Mouse (Mus musculus): ENCODE results near the gene Tmem200b. TPM values are rescaled to one million over a fixed set of nuclear protein-coding genes. Genes with fewer than 3 reads are reported as not detected.

The Tmem200b gene
- polyA plus RNA-seq, 1 experiment: 10.4 TPM

DNA sequence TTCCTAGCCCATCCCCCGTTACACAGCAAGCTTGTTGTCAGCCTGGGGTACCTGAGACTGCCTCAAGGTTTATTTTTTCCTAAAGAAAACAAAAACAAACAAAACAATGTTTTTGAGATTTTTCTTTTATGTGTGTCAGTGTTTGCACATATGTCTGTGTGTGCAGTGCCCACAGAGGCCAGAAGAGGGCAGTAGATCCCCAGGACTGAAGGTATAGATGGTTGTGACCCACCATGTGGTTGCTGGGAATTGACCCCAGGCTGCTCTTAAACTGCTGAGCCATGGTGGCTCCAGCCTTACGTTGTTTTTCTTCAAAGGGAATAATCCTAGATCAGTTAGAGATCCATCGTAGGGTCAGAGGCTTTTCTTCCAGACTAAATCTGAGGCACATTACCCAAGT is 13.7 kb upstream of the Tmem200b start:
- 96% methylated on average over 3 of the region's 3 CpGs for WGBS
- TF ChIP-seq CTCF (IDR thresholded peaks at IDR 0.05; ENCODE audit: extremely low read depth, insufficient read length, insufficient replicate concordance, low read depth, low read length): peak; percentile 49; the same call in 1 of the 2 replicates
- TF ChIP-seq POLR2A (IDR thresholded peaks at IDR 0.05; ENCODE audit: low read depth, low read length): no peak
- Histone ChIP-seq H3K4me3 (ENCODE audit: low read depth, low read length) (no peak overlapping the region), H3K36me3 (ENCODE audit: control insufficient read depth, insufficient read depth, low read length) (0 out of 2 replicates have a peak, but pooled peaks cover 1% of the 10 kb centered on the region), H3K27ac (ENCODE audit: insufficient read depth, low read depth, low read length) (no peak overlapping the region), H3K4me1 (ENCODE audit: control insufficient read depth, insufficient read depth, insufficient read length, low read length) (peaks cover 2% of the 10 kb centered on the region; the same call in 1 of the 2 replicates), H3K27me3 (ENCODE audit: control insufficient read depth, insufficient read depth, low read length) (no peaks in the 10 kb centered on the region)

DNA sequence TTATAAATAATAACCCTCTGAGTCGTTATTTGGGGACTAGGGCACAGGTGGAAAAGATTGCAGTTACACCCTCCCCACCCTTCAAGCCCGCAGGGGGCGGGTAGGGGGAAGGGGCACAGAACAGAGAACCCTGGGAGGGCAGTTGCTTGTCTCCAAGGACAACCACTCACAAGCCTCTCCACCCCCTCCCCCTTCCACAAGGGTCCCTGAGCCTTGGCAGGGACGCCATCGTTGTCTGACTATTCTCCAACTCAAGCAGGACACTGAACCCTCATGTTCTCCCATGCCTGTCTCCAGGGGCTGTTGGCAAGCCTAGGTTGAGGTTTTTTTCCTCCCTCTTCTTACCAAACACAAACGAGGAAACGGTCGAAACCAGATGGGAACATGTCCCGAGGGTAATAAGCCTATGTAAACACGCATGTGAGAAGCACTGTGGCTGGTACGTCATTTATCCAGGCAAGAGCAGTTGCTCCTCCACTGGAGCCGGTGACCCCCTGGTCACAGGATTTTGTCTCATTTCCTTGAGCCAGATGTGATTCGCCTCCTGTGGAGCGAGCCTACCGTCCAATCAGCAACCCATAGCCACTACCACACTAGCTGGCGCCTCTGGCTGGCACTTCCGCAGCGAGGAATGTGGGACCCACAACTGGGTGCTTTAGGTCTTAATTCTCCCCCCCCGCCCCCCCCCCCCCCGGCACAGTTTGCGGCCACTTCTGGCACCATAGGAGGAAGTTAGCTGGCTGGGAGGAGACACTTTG is 11.2 kb upstream of the Tmem200b start:
- Histone ChIP-seq H3K27ac (ENCODE audit: insufficient read depth, low read depth, low read length) (peak overlapping the region; percentile 46; the same call in 1 of the 2 replicates), H3K4me1 (ENCODE audit: control insufficient read depth, insufficient read depth, insufficient read length, low read length) (peaks cover 6% of the 10 kb centered on the region), H3K4me3 (ENCODE audit: low read depth, low read length) (peak overlapping the region; percentile 29), H3K36me3 (ENCODE audit: control insufficient read depth, insufficient read depth, low read length) (no peaks in the 10 kb centered on the region), H3K27me3 (ENCODE audit: control insufficient read depth, insufficient read depth, low read length) (peaks cover 12% of the 10 kb centered on the region)
- whole genome bisulfite sequencing: 4% methylated on average over 20 of the region's 21 CpGs
- TF ChIP-seq POLR2A (IDR thresholded peaks at IDR 0.05; ENCODE audit: low read depth, low read length) (no peak), CTCF (IDR thresholded peaks at IDR 0.05; ENCODE audit: extremely low read depth, insufficient read length, insufficient replicate concordance, low read depth, low read length) (no peak)

DNA sequence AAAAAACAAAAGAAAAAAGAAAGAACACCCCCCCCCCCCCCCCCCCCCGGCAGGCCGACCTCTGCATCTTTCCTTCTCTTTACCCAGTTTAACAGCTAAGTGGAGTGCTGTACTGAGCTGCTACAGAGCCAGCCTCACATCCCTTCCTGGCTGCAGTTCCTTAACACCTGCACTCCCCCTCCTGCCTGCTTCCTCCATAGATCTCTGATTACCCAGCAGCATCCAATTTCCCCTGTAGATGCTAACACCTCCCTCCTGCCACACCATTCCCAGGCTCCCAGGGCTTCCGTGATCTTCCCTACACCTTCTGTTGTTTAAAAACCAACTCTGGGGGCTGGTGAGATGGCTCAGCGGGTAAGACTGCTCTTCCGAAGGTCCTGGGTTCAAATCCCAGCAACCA is 10.1 kb upstream of the Tmem200b start:
- WGBS: 51% methylated on average over 5 of the region's 5 CpGs
- TF ChIP-seq POLR2A (IDR thresholded peaks at IDR 0.05; ENCODE audit: low read depth, low read length): no peak
- TF ChIP-seq CTCF (IDR thresholded peaks at IDR 0.05; ENCODE audit: extremely low read depth, insufficient read length, insufficient replicate concordance, low read depth, low read length): no peak
- peaks cover 10% of the 10 kb centered on the region for H3K4me1 ChIP-seq (ENCODE audit: control insufficient read depth, insufficient read depth, insufficient read length, low read length)
- no peak overlapping the region for H3K27ac ChIP-seq (ENCODE audit: insufficient read depth, low read depth, low read length)
- H3K27me3 ChIP-seq (ENCODE audit: control insufficient read depth, insufficient read depth, low read length): peaks cover 21% of the 10 kb centered on the region
- no peaks in the 10 kb centered on the region for H3K36me3 ChIP-seq (ENCODE audit: control insufficient read depth, insufficient read depth, low read length)
- H3K4me3 ChIP-seq (ENCODE audit: low read depth, low read length): no peak overlapping the region

DNA sequence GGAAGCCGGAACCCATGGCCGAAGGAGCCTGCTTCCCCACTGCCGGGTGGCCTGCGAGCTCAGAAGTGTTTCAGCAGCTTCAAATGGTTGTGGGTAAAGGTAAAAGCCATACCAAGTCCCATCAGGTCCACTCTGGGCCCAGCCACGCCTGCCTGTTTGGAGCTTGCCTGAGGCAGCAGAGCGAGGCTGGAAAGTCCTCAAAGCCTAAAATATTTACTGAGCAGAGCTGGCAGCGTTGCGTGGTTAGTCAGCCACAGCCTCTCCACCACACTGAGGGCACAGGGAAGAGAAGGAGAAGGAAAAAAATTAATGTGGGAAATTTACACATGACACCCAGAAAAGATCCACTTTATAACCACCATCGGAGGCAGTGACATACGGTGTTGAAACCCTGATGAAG is 8.0 kb upstream of the Tmem200b start:
- no peak for TF ChIP-seq POLR2A (IDR thresholded peaks at IDR 0.05; ENCODE audit: low read depth, low read length)
- Histone ChIP-seq H3K36me3 (ENCODE audit: control insufficient read depth, insufficient read depth, low read length) (no peaks in the 10 kb centered on the region), H3K27me3 (ENCODE audit: control insufficient read depth, insufficient read depth, low read length) (peaks cover 21% of the 10 kb centered on the region), H3K4me3 (ENCODE audit: low read depth, low read length) (no peak overlapping the region), H3K4me1 (ENCODE audit: control insufficient read depth, insufficient read depth, insufficient read length, low read length) (peaks cover 10% of the 10 kb centered on the region), H3K27ac (ENCODE audit: insufficient read depth, low read depth, low read length) (no peak overlapping the region)
- WGBS: 76% methylated on average over 10 of the region's 10 CpGs

DNA sequence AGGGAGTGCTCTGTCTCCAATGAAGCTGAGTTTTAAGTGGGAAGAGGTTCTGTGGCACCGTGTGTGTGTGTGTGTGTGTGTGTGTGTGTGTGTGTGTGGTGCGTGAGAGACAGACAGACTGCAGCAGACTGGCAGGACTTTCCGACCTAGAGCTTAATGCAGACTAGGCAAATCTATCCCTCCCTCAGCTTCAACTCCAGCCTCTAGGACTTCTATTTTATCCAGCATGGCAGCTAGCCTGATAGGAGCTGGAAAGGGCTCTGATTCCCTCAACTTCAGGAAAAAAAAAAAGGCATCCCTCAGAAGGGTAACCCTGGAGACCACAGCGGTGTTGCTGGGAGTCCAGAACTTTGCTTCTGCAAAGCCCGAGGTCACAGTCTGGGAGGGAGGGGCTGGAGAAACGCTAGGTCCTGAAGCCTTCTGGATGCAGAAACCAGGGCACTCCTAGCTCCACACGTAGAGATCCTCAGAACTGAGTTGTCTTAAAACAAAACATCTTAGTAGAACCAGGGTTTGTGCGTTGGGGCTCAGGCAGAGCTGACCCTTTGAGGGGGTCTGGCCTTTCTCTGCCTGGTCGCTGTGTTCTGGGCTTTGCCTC is 7.4 kb upstream of the Tmem200b start:
- Histone ChIP-seq H3K4me3 (ENCODE audit: low read depth, low read length) (no peak overlapping the region), H3K4me1 (ENCODE audit: control insufficient read depth, insufficient read depth, insufficient read length, low read length) (peaks cover 10% of the 10 kb centered on the region), H3K27me3 (ENCODE audit: control insufficient read depth, insufficient read depth, low read length) (peaks cover 21% of the 10 kb centered on the region), H3K36me3 (ENCODE audit: control insufficient read depth, insufficient read depth, low read length) (no peaks in the 10 kb centered on the region), H3K27ac (ENCODE audit: insufficient read depth, low read depth, low read length) (no peak overlapping the region)
- TF ChIP-seq CTCF (IDR thresholded peaks at IDR 0.05; ENCODE audit: extremely low read depth, insufficient read length, insufficient replicate concordance, low read depth, low read length): no peak
- no peak for TF ChIP-seq POLR2A (IDR thresholded peaks at IDR 0.05; ENCODE audit: low read depth, low read length)
- 68% methylated on average over 9 of the region's 9 CpGs for WGBS

DNA sequence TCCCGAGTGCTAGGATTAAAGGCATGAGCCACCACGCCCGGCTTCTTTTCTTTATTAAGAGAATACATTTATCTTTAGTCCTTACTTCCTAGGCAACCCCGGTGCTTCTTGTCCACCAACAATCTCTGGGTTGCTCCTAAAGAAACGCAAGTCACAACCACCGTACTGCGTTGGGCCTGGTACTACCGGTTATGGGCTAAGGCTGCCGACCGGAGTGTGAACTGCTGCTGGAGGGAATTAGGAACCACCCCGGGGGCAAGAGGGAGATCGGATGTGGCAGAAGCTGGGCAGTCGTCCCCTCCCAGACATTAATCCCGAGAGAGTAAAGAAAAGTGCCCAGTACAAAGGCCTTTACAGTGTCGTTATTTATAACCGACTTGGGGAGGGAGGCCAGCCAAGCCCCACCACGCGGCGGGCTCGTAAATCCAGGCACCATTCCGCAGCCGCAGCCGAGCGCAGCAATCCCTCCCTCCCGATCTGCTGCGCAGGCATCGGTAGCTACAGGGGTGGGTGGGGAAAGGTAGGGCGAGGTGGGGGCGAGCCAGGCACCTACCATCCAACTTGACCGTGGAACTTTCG is 6.6 kb upstream of the Tmem200b start:
- no peak for TF ChIP-seq POLR2A (IDR thresholded peaks at IDR 0.05; ENCODE audit: low read depth, low read length)
- TF ChIP-seq CTCF (IDR thresholded peaks at IDR 0.05; ENCODE audit: extremely low read depth, insufficient read length, insufficient replicate concordance, low read depth, low read length): no peak
- H3K27me3 ChIP-seq (ENCODE audit: control insufficient read depth, insufficient read depth, low read length): peaks cover 21% of the 10 kb centered on the region
- no peaks in the 10 kb centered on the region for H3K36me3 ChIP-seq (ENCODE audit: control insufficient read depth, insufficient read depth, low read length)
- H3K4me1 ChIP-seq (ENCODE audit: control insufficient read depth, insufficient read depth, insufficient read length, low read length): peaks cover 10% of the 10 kb centered on the region
- 10% methylated on average over 31 of the region's 31 CpGs for WGBS
- no peak overlapping the region for H3K27ac ChIP-seq (ENCODE audit: insufficient read depth, low read depth, low read length)
- H3K4me3 ChIP-seq (ENCODE audit: low read depth, low read length): peak overlapping the region; percentile 8; the same call in 1 of the 2 replicates

DNA sequence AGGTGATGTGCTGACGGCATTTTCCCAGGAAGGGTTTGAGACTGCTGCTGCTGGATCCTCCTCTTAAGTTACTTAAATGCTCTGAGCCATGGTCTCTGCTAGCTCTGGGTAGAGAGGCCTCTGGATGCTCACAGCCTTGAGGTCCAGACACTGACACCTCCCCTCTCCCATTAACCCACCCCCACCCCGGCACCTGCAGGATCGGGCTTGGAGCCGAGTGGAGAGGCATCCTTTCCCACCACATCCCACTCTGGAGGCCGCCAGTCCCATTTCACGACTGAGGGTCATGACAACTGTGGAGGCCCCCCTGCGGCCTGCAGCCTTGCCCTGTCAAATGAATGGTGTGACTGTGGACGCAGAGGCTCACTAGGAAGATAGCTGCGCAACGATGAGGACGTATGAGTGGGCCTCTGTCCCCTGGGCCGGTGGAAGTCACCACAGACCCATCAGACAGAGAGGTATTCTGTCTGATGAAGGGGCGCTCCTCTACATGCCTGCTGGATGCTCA is 5.7 kb upstream of the Tmem200b start:
- Histone ChIP-seq H3K27me3 (ENCODE audit: control insufficient read depth, insufficient read depth, low read length) (peaks cover 30% of the 10 kb centered on the region), H3K36me3 (ENCODE audit: control insufficient read depth, insufficient read depth, low read length) (no peaks in the 10 kb centered on the region), H3K4me1 (ENCODE audit: control insufficient read depth, insufficient read depth, insufficient read length, low read length) (peaks cover 11% of the 10 kb centered on the region), H3K4me3 (ENCODE audit: low read depth, low read length) (no peak overlapping the region), H3K27ac (ENCODE audit: insufficient read depth, low read depth, low read length) (no peak overlapping the region)
- WGBS: 57% methylated on average over 13 of the region's 13 CpGs
- TF ChIP-seq CTCF (IDR thresholded peaks at IDR 0.05; ENCODE audit: extremely low read depth, insufficient read length, insufficient replicate concordance, low read depth, low read length) (no peak), POLR2A (IDR thresholded peaks at IDR 0.05; ENCODE audit: low read depth, low read length) (no peak)
